Mouse (Mus musculus): ENCODE measurements around the gene Aff1.

- TF ChIP-seq POLR2A (IDR thresholded peaks at IDR 0.05; ENCODE audit: low read depth, low read length) = no peak
- no peak for TF ChIP-seq CTCF (IDR thresholded peaks at IDR 0.05; ENCODE audit: extremely low read depth, insufficient read depth, insufficient read length, insufficient replicate concordance)
Observed at GRCm38 (mm10) chr5:103813997-103814542, 121.9 kb downstream of the Aff1 start.

Measured in spleen, adult 2 months (tissue).